Mouse (Mus musculus): ENCODE data around the gene Otos.

Otos gene

DNA sequence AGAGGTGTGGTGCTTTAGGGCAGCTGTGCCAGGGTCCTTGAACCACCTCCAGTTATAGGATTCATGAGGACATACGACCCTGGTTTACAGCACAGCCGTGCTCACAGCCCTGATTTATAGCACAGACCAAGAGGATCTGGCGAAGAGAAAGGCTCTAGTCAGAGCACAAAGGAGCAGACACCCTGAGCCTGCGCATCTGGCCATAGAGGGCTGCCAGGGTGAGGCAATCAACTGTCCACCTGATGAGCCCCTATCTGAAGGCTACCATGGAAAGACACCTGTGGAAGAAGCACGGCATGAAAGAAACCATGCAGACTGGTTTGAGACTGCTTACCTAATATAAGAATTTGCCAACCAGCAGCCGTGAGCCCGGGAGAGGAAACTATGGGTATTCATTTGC, 2.0 kb downstream of the Otos start:
- no peak for ATAC-seq (ENCODE audit: low TSS enrichment)

DNA sequence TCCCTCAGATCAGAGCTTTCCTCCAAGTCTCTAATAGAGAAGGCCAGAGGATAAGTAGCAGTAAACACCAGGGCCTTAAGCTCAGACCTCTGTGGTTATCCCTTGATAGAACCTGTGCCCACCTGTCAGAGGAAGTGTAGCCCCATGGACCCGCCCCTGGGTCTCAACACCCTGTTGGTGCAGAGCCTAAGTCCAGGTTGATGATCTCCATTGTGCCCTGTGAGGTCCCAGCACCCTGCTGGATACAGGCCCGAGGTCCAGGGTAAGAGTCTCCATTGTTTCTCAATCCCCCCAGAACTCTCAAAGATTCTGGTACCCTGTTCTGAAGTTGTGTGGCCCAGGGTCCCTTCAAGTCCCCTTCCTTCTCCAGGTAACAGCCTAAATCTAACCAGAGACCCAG, 2.5 kb downstream of the Otos start:
- ATAC-seq (ENCODE audit: low TSS enrichment) = no peak

DNA sequence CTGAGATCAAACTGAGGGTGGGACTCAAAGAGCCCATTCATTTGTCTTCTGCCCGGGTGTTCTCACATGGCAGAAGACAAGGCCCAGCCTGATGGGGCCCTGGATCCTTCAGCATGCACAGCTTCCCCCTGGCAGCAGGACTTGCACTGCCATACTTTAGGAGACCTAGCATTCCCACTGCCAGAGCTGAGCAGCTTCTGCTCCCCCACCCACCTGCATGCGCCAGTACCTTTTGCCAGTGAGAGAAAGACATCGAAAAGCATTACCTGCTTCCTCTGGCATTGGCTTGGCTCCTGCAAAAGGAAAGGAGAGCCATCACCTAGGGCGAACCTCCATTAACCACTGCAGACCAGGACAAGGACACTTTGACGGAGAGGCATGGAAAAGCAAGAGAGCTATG, 3.7 kb downstream of the Otos start:
- no peak for ATAC-seq (ENCODE audit: low TSS enrichment)

DNA sequence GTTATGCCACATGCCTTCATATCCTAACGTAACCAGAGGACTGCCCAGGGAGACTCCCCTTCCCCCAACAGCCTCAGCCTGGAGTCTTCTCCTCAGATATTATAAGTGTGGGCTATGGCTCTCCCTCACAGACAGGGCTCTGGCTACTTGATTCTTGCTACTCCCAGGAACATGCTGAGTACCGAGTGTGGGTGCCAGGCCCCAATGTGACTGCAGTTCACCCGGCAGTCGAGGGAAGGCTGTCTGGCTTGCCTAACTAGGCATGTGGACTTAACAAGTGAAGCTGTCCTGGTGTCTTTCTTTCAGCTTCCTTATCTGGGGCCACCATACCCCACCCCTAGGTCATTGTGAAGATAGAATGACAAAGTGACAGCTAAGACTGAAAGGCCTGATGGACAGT, 5.0 kb downstream of the Otos start:
- ATAC-seq (ENCODE audit: low TSS enrichment) = no peak

DNA sequence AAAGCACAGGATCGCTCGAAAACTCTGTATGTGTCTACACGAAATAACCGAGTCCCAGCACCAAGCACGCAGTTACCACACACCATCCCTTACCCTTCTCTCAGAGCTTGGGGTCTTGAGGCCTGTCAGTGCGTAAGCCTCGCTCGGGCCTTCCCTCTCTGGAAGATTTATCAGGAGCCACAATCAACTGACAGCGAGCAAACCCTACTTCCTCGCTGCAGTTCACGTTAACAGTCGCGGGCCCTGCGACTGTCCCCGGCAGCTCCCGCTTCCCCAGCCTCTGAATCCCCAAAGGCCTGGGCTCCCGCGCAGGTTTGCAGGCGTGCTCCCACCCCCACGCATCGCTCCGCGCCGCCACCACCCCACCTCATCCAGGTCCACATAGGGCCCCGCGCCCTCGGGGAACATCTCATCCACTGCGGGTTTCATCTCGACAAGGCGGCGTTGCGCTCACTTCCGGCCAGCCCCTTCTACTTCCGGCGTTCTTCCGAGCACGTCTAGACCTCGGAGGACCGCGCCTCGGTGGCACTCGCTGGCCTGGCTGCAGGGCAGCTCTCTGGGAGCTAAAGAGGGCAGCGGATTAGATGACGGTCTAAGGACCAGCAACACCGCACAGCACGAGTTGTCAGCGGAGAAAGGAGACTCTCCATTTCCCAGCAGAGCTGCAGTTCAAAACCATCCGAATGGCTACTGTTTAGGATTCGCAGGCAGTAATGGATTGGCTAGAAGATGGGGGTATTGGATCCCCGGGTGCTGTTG, 6.9 kb downstream of the Otos start, which contains the start of gene Cops9:
Cops9 (minus strand) TSS at position 472 of the 759 bp plus-strand sequence.
- peak; percentile 86 for ATAC-seq (ENCODE audit: low TSS enrichment)

DNA sequence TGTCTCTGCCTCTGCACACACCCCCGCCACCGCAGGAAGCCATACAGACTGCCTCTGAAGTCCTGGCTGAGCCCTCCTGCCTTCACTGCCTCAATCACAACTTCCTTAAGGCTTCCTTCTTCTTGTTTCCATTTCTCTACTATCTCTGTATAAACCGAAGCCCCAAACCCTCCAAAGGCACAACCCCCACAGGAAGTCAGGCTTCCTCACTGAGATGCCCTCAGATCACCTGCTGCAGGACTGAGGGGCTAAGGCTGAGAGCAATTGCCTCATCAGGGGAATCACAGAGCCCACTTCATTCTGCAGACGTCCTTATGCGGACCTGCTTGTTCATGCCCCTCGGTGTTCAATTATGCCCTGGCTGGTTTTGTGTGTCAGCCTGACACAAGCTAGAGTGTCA, 8.2 kb downstream of the Otos start:
- ATAC-seq (ENCODE audit: low TSS enrichment) = no peak

DNA sequence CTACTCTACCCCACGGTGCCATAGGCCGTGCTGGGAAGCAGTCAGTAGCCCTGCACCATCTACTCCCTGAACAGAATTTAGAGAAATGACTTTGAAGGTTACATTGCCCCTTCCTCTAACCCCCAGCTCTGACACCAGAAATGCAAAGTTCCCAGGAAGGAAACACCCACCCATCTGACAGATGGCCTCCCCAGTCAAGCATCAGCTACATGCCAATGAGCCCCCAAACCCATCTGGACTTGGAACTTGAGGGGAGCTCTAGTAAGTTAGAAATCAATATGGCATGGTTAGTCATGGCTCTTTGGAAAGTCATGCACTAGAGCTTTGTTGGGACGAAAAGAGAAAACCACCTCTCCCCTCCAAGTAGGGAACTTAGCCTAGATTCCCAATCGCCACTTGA, 9.9 kb downstream of the Otos start:
- no peak for ATAC-seq (ENCODE audit: low TSS enrichment)

DNA sequence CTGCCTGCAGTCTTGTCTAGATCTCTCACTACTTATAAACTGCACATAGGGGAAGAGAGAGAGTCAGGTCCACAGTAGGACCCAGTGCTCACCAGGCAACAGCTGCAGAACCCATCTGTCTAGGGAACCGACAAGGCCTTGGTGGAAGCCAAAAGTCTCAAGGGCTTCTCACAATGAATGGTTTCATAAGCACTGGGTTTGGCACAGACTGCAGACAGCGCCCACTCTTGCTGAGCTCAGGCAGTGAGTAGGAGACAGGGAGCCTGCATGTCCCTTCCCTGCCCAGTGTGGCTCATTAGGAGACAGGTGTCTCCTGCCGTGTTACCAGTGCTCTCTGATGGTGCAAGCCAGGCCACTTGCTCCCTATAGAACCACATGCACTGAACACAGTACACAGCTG, 10.5 kb downstream of the Otos start:
- ATAC-seq (ENCODE audit: low TSS enrichment) = peak; percentile 75

DNA sequence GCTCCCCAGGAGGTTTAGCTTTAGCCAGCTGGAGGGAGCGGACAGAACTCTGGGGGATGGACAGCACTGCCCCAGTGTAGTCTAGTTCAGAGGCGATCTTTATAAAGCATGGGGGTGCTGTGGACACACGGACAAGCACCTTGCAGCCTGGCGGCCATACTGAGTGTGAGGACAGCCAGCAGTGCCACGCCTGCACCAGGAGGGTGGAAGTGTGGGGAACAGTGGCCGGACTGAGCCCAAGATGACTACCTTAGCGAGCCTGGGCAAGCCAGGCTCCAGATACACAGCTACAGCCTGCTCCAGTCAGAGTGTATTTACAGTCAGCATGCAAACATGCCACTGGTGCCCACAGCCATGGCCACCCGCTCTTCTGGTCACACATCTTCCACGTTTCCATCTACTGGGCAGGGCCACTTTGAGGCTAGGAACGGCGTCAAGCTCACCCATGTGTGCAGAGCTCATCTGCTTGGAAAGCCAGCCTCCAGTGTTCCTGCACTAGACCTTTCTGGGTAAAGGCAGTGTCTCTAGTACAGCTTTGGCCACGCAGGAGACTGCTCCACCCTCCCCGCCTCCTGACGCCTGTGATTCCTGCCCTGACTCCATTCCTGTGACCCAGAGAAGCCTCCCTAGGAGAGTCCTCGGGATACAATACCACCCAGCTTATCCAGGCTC, 11.0 kb downstream of the Otos start:
- no peak for ATAC-seq (ENCODE audit: low TSS enrichment)

DNA sequence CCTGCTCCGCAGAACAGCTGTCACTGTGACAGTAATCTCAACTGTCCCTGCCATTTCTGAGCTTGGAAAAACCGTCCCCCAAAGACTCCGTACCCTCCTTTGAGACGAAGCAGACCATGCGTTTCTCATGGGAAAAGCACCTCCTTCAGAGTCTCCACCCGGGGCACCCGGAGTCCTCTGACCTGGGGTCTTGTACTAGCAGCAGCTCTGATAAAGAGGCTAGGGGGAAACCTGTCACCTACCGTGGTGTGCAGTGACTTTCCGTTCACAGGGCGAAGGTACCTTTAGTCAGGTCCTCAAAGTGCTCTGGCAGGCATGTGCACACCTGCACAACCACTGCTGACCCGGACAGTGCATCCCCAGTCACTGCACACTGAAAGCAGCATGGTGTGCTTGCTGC, 12.0 kb downstream of the Otos start:
- no peak for ATAC-seq (ENCODE audit: low TSS enrichment)

DNA sequence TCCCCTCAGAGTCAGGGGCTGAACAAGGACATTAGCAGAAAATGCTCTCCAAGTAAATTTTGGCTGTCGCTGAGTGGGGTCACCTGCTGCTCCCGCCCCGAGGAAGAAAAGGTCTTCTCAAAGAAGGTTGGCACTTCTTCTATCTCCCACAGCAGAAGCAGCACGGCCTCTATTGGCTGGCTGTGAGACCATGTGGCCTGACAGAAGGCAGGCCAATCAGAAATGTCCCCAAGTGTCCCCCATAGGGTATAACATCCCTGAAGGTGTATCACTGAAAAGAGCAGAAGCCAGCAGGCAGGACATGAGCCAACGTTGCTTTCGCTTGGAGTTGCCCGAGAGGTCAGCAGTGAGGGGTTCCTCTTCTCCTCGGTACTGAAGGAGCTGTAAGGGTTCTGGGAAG, 12.6 kb downstream of the Otos start:
- ATAC-seq (ENCODE audit: low TSS enrichment) = no peak

DNA sequence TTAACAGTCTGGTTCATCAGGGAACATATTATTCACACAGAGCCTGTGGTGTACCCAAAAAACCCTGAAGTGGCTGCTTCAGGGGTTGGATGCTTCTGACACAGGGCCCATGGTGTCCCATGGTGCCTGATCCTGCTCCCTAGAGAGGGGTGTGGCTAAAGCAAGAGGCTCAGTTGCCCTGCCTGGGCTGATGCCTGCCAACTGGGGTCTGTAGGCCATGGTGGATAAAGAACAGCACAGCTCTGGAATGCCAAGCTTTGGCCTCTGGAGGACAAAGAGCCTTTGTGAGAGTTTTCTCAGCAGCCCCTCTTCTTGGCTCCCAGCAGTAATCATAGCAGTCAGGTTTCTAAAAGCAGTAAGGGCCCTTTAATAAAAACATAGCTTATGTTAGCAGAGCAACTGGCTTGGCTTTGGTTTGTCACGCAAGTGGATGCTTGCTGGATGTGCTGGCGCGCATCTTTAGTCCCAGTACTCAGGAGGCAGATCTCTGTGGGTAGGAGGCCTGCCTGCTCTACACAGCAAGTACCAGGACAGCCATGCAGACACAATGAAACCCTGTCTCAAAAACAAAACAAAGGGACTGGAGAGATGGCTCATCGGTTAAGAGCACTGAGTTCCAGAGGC, 13.6 kb downstream of the Otos start:
- ATAC-seq (ENCODE audit: low TSS enrichment) = no peak

DNA sequence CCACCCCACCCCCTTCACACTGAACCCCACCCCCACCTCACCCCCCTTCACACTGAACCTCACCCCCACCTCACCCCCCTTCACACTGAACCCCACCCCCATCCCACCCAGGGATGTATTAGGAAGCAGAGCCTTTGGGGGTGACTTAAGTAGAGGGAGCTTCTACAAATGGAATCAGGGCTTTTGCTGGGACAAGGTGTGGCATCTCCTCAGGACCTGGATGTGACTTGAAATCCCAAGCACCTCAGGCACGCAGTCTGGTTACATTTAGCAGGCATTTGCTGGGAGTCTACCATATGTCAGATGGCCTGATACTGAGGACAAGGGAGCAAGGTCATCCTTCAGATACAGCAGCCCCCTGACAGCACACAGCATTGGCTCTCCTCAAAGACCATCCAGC, 14.1 kb downstream of the Otos start:
- ATAC-seq (ENCODE audit: low TSS enrichment) = no peak

DNA sequence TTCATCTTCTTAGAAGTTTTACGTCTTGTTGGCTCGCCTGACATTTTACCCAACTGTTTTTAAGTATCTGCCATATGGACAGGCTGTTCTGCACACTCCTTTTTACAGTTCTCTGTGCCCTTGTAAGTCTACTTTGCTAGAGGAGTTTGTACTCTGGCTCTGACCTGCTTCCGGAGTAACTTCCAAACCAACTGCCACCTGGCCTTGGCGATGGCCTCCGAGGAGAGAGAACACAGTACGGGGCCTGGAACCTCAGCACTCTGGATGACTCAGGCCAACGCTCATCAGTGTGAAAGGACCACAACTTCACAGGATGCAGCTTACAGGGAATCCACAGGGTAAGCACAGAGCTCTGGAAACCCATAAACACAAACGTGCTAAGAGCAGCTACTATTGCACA, 14.9 kb downstream of the Otos start:
- ATAC-seq (ENCODE audit: low TSS enrichment) = no peak

DNA sequence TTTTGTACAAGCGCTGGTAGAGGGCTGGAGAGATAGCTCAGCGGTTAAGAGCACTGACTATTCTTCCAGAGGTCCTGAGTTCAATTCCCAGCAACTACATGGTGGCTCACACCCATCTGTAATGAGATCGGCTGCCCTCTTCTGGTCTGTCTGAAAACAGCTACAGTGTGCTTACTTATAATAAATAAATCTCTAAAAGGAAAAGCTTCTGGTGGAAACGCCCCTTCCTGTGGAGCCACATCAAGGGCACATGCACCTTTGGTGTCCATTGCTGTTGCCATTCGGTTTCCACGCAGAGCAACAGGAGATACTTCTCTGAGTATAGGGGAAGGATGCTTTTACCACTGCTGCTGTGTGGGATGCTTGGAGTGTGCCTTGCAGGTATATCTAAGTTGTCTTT, 15.7 kb downstream of the Otos start:
- no peak for ATAC-seq (ENCODE audit: low TSS enrichment)

DNA sequence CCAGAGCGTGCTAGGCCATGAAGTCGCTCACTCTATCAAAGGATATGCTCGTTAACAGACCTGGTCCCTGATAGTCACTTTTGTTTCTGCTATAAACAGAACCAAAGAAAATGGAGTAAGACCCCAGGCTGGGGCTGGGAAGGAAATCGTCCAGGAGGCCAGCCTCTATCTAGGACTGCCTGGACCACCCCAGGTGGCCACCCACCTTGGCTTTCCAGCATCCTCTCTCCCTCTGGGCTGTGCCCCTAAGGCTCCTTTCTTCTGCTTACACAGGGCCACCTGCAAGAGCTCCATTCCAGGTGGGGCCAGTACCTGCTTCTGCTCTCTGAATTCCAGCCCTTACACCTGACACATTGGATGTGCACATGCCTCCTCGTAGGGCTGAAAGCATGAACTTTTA, 16.4 kb downstream of the Otos start:
- no peak for ATAC-seq (ENCODE audit: low TSS enrichment)

DNA sequence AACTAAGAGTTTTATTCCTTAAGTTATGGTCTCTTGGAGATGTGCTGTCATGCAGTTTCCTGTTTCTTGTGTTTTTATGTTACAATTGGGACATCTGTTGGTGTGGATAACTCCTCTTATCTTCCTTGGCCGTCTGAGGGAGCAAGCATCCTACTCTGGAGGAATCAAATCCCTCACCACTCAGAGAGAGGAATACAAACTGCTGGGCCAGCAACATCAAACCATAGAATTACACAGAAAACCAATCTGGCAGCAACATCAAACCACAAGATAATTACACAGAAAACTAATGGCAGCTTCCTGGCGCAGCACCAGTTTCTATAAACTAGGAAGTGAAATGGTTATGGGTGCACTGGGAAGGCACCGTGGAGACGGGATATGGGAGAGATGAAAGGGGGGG, 20.4 kb downstream of the Otos start:
- ATAC-seq (ENCODE audit: low TSS enrichment) = no peak

DNA sequence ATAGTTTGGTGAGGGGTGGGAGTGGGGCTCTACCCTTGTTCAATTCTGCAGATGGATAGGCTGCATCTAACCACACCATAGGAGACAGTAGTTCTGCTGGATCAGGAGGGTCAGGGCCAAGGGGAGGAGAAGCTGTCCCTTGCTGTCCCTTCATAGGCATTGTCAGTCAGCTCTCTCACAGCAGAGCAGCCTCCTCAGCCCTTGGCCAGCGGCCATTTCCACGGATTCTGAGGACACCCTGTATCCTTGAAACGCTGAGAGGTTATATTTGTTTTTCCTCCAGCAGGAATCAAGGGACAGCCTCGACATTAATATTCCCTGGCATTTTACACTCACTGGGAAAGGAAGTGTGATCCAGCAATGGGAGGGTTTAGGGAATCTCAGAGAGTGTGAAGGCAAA, 30.3 kb downstream of the Otos start:
- ATAC-seq (ENCODE audit: low TSS enrichment) = no peak

DNA sequence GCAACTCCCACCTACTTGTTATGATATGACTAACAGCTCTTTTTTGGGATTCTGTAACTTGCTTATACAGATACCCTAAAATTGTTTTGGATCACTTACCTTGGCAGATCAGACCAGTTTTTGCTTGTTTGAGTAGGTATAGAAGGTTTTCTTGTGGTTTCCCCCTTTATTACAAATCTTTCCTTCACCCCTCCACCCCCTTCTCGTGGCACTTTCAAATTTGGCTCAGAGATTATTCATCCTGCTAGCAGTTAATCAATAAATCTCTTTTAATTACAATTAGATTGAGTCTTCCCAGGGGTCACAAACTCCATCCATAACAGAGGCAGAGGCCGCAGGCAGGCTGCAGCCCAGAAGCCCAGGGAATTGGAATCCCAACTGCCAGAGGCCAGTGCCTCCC, 31.2 kb downstream of the Otos start, which contains the start of gene Olfr12:
Olfr12 (plus strand) TSS at position 301 of the 400 bp plus-strand sequence.
- ATAC-seq (ENCODE audit: low TSS enrichment) = no peak

DNA sequence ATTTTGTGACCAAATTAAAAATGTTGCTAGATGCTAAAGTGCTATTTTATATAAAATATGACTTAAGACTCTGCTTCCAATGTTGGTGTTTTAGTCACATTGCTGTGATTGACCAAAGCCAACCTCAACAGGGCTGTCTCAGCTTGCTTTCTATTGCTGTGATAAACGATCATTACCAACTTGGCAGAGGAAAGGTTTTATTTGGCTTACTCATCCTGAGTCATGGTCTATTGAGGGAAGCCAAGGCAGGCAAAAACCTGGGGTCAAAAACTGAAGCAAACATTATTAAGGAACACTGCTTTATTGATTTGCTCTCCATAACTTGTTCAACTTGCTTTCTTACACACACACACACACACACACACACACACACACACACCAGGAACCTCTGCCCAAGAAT, 32.6 kb downstream of the Otos start:
- no peak for ATAC-seq (ENCODE audit: low TSS enrichment)

DNA sequence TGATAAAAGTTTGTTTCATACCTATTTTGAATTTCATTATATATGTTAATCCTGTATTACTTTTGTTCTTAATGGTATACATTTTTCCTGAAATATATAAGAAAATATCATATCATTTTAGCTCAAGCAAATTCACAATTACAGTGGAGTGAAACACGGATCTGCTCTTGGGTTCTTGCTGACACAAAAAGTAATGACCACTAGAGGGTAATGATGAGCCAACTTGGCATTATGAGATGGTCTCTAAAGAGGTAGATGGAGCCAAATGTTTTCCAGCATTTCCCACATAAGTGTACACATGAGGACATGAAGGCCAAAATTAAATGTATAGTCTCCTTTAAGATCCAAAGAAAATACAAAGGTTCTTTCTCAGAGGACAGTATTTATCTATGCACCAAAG, 34.1 kb downstream of the Otos start:
- ATAC-seq (ENCODE audit: low TSS enrichment) = no peak

DNA sequence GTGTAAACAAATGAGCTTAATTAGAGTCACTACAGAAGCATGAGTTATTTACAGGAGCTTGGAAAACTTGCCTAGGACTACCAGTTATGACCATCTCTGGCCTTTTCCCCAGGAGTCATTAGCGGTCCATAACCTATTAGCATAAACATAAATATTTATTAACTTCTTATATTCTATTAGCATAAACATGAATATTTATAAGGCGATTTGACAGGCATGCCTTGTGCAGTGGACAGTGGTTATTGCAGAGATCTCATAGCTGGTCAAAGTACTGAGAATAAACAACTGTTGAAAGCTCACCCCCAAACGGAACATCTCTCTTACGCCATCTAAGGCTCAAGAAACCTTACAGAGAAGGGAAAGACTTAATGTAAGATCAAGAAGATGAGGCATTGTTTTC, 35.5 kb downstream of the Otos start:
- ATAC-seq (ENCODE audit: low TSS enrichment) = no peak

DNA sequence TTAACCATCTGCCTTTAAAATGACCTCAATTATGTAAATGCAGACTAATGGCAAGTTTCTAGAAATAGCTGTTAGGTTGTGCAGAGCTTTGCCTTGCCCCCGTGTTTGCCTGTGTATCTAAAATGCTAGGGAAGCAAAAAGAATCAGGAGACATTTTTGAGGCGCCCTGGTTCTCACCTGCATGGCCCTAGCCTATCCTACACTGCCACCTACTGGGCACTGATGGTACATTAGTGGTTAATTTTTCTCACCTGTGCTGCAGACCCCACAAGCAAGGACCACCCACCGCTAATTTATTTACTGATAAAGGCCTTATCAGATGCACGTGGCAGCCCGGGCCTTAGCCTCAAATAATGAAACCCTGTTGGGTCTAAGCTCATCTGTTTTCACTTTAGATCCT, 37.6 kb downstream of the Otos start:
- ATAC-seq (ENCODE audit: low TSS enrichment) = no peak
